In the genomic region with DNA sequence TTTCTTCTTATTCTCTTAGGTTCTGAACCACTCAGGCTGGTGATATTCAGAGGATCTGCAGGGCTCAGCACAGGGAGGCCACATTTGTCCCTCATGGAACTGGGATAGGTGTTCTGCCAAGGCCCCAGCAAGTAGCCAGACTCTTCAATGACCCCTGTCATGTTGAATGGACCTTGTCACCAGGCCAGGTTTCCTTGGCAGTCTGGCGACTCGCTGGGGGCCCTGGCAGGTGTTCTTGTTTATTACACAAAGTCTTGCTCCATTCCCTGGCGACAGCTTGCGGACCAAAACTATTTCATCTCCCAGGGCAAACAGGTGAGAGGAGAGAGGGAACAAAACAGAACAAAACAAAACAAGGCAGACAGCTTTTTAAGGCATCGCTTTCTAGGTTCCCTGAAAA, we compare ENCODE assay signal across 10 mouse cellular contexts. TPM values are rescaled to one million over a fixed set of nuclear protein-coding genes. Genes with fewer than 3 reads are reported as not detected.
DNase-seq lines count a peak whose midpoint lies in the region; ATAC-seq lines count a peak whose summit lies in the region.
"Had no signal": no experiment of that assay in that cellular context is flagged by ENCODE, and none has a peak within 500 bp of the region (broad histone marks: within the 10 kb centered on the region; RNA-seq: fewer than 3 reads in every experiment).

No protein-coding gene starts in this region.

- no peak overlapping the region for H3K4me3 ChIP-seq in hindbrain, embryonic 15.5 days
- no peak overlapping the region for H3K4me3 ChIP-seq in hindbrain, embryonic 13.5 days
- H3K4me3 ChIP-seq: myocyte had no signal

- WGBS in hindbrain, embryonic 15.5 days, result 43% methylated on average over 5 of the region's 5 CpGs
- 61% methylated on average over 5 of the region's 5 CpGs for WGBS in hindbrain, embryonic 13.5 days

- ATAC-seq in hindbrain, embryonic 15.5 days (ENCODE audit: low FRiP score, low read depth), result 0 out of 2 replicates have a peak, but pooled peaks have one; percentile 71
- ATAC-seq in hindbrain, embryonic 13.5 days (ENCODE audit: low FRiP score), result no peak

- H3K4me1 ChIP-seq in hindbrain, embryonic 15.5 days (replicated peaks), result no peaks in the 10 kb centered on the region
- H3K4me1 ChIP-seq in hindbrain, embryonic 13.5 days (replicated peaks), result no peaks in the 10 kb centered on the region

- H3K27ac ChIP-seq in hindbrain, embryonic 15.5 days (replicated peaks), result no peak overlapping the region; the same call in 1 of the 2 replicates
- H3K27ac ChIP-seq in hindbrain, embryonic 13.5 days, result no peak overlapping the region
- H3K27ac ChIP-seq: kidney, postnatal 0 days had no signal

- H3K4me2 ChIP-seq in hindbrain, embryonic 15.5 days, result no peak overlapping the region
- no peak overlapping the region for H3K4me2 ChIP-seq in hindbrain, embryonic 13.5 days

- no peaks in the 10 kb centered on the region for H3K9me3 ChIP-seq in hindbrain, embryonic 15.5 days
- no peaks in the 10 kb centered on the region for H3K9me3 ChIP-seq in hindbrain, embryonic 13.5 days

- peak; percentile 27 to 47 for DNase-seq in adrenal gland, postnatal 36 days
- DNase-seq in frontal cortex, postnatal 36 days (ENCODE audit: low spot score in 2 of 2), result peak; percentile 8 to 38
- peak; percentile 7 to 9 for DNase-seq in kidney, postnatal 4 days
- DNase-seq in lung, postnatal 10 days, result peak; percentile 34
- DNase-seq in testis, postnatal 14 days (ENCODE audit: low spot score), result no peak
- no peak for DNase-seq in yolk sac, embryonic 10.5 days (ENCODE audit: low spot score)

- H3K36me3 ChIP-seq in hindbrain, embryonic 15.5 days, result no peaks in the 10 kb centered on the region
- H3K36me3 ChIP-seq in hindbrain, embryonic 13.5 days, result no peaks in the 10 kb centered on the region

- no peaks in the 10 kb centered on the region for H3K27me3 ChIP-seq in hindbrain, embryonic 15.5 days
- no peaks in the 10 kb centered on the region for H3K27me3 ChIP-seq in hindbrain, embryonic 13.5 days

- no peak overlapping the region for H3K9ac ChIP-seq in hindbrain, embryonic 15.5 days
- H3K9ac ChIP-seq in hindbrain, embryonic 13.5 days, result no peak overlapping the region

RNA-seq across cellular contexts. Expression of a gene that starts 57.7 kb away (rescaled TPM):
- polyA plus RNA-seq in hindbrain, embryonic 15.5 days (2015; fragmentation: Nextera tagmentation; extraction: Ambion mirVana), result 170 TPM in 2 replicates
- 160 and 165 TPM in 2 replicates for polyA plus RNA-seq in hindbrain, embryonic 13.5 days (2015; fragmentation: Nextera tagmentation; extraction: Ambion mirVana)
- total RNA-seq in adrenal gland, postnatal 36 days (2021), result 100 to 1,000 TPM; 189 to 297 TPM

Comparison
In these comparisons a context has a peak if more than half of its experiments do, and no peak if none do; other contexts are left out.
1. DNase-seq: peak in adrenal gland, postnatal 36 days (2 of 2), frontal cortex, postnatal 36 days (2 of 2), kidney, postnatal 4 days (2 of 2) and lung, postnatal 10 days (single experiment); none in testis, postnatal 14 days (single experiment) and yolk sac, embryonic 10.5 days (single experiment).